Mouse (Mus musculus): ENCODE results near the gene S100a4.
A peak's percentile ranks its signal among the peaks of the same experiment; 100 is the strongest.

S100a4 gene

DNA sequence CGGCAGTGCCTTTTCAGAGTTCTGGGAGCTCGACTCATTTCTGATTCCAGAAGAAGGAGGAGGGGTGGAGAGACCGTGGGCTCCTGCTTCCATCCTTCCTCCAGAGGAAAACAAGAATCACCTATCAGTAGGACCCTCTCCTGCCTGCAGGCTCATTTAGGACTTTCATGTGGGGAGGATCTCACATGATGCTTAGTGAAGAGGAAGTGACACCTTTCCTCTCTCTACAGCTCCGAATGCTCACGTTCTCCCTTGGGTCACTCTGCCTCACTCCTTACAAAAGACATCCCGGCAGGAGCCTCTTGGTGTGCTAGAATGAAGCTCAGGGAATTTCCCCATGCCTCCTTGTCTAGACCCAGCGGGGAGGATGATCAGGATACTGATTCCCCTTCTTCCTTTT is 18.0 kb downstream of the S100a4 start:
- no peak for DNase-seq (ENCODE audit: inconsistent age in 2 of 2, low spot score in 1 of 2)

DNA sequence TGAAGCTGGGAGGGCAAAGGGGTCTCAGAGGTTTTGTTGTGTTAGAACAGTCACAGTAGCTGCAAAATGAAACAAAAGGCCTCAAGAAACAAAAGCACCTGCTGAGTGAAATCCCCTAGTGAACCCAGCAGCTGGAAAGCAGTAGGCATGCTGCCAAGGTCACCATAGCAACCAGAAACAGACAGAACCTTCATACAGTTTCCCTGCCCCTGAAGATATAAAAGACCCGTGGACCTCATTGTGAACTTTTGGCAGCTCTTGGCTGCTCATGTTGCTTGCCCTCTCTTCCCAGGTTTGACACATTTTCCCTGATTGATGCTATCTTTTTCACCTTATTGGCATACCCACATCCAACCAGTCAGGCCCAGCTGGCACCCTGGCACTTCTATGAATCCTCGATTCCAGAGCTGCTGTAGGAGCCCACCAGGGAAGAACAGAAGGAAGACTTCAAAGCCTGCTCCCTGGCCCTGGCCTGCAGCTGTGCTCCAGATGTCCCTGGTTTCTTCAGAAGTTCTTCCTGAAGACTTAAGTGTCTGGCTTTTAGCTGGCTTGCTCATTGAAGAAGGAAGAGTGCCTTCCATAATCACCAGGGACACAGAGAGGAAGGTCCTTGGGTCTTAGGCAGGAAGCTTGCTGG is 20.0 kb downstream of the S100a4 start:
- DNase-seq (ENCODE audit: inconsistent age in 2 of 2, low spot score in 1 of 2): peak; percentile 64 to 84

DNA sequence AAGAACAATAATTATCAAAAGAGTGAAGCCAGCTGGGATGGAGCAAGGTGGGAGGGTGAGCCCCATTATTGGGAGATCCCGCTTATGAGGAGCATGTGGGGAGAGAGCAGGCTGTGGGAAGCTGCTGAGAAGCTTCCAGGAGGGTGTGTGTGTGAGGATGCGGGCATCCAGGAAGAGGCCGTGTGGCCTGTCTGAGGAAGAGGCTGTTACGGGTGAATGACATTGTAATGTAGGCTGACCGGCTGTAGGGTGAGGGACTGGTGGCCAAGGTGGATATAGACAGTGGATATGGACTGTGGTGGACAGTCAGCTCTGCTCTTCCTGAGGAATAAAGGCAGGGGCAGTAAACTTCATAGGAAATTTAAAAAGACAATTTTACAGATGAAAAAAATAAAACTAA is 21.9 kb downstream of the S100a4 start:
- no peak for DNase-seq (ENCODE audit: inconsistent age in 2 of 2, low spot score in 1 of 2)

DNA sequence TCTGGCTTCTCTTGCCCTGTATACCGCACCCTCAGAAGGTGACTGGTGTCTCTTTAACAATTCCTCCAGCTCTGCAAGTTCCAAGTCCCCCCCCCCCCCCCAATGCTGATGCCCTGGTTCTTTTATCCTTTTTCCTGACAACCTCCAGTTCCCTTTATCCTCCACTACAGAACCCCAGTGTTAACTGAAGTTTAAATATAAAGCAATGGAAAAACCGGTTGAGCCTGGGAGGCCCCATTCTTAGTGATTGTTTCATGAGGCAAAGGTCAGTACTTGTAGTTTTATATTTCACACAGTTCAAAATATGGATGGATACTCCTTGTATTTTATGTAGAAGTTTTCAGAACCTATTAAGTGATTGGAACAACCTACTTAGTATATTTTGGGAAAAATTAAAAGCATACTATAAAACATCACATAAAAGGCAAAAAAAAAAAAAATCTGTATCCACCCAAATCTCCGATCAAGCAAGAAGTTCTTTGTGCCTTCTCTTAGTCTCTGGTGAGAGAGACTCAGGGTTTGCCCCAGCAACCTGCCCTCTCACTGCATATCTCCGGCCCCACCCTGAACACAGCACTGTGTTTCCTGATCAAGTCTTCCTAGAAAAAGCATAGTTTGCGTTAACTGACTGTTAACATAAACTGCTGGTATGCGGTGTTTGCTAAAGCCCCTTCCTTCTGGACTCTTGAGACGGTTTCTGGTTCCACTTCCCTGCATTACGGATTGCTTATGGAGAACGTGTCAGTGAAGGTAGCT is 22.9 kb downstream of the S100a4 start:
- no peak for DNase-seq (ENCODE audit: inconsistent age in 2 of 2, low spot score in 1 of 2)

DNA sequence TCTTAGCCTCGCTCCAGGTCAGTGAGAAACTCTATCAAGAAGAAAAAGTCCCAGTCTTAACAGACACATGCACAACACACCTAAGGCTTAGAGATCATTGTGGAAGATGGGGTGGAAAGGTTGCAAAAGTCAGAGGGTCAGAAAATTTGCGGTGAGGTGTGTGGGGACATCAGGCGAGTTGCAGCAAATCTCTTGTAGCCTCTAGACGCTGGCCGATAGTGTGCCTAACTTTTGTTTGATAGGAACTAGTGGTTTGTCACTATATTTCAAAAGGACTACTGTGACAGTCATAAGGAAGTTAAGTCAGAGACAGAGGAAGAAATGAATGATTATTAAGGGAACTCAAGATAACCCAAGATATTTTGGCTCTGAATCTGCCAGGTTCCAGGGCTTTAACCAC is 23.8 kb downstream of the S100a4 start:
- no peak for DNase-seq (ENCODE audit: inconsistent age in 2 of 2, low spot score in 1 of 2)

DNA sequence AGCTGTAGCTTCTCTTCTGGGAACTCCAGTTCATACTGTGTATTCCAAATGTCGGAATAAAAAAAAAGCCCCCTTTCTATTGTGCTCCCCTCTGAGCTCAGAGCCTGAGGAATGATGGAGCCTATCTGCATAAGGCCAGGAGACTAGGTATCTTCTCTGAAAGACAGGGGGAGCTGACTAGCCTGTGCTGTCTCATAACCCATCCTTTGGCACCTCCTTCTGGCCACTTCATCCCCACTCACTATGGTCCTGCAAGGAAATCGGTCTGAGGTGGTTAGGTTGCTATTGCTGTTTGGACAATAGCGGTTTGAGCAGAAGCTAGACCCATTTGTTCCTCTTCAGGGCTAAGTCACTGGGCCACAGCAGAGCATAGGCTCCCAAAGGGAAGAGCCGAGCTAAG is 24.2 kb downstream of the S100a4 start:
- DNase-seq (ENCODE audit: inconsistent age in 2 of 2, low spot score in 1 of 2): peak in 1 of 2 experiments; percentile 39

DNA sequence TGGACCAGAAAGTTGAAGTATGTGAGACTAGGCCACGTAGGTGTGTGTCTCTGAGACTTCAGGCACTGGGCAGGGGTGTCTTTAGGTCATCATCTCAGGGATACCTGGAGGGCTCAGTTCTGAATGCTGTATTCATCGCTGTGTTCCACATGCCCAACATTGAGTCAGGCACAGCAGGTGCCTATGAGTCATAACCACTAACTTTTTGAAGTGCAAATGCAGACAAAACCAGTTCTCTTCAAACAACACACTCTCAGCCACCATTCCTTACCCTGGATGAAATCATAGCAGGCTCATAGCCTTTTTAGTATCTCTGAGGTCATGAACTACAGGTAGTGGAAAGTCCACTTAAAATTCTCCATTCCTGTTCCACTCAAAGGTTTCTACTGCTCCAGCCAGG is 25.7 kb downstream of the S100a4 start:
- no peak for DNase-seq (ENCODE audit: inconsistent age in 2 of 2, low spot score in 1 of 2)

DNA sequence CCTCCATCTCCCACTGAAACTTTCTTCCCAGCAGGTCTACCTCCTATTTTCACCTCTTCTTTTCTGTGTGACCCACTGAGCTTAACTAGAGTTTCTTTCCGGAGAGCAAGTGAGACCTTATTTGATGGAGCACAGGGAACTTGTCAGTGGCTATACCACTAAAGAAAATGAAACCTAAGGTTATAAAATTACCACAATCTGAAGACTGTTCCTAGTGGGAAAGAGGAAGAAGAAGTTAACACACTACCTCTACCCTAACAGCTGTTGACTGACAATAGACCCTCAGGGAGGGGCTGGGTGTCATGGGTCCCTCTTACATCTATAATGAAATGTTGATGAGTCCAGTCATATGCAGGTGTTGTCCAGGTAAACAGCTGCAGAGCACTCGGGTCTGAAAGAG is 28.4 kb downstream of the S100a4 start:
- no peak for DNase-seq (ENCODE audit: inconsistent age in 2 of 2, low spot score in 1 of 2)

DNA sequence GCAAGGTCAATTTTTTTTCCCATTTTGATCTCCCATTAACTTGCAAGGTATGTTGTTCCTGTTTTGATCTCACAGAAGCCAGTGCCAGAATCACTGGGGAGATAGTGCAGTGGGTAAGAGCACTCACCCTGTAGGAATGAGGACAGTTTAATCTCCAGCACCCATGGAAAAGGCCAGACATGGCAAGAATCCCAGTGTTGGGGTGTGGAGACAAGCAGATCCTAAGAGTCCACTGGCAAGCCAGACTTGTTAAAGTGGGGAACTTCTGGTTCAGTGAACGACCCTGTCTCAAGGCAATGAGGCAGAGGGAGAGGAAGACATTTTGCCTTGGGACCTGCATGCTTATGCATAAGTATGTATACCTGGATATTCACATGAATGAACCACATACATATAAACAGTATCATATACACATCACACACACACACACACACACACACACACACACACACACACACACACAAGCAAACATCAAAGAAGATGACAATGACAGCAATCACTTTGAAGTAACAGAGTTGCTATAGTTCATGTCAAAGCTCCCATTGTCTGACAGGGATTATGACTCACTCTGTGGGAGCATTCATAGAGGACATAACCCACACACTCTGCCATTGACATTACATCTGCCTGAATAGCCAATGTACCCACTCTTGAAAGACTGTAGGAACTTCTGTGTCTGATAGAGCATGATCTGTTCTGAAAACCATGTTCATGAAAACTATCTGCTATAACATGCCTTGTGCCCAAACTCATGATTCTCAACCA is 35.1 kb downstream of the S100a4 start:
- DNase-seq (ENCODE audit: inconsistent age in 2 of 2, low spot score in 1 of 2): no peak

DNA sequence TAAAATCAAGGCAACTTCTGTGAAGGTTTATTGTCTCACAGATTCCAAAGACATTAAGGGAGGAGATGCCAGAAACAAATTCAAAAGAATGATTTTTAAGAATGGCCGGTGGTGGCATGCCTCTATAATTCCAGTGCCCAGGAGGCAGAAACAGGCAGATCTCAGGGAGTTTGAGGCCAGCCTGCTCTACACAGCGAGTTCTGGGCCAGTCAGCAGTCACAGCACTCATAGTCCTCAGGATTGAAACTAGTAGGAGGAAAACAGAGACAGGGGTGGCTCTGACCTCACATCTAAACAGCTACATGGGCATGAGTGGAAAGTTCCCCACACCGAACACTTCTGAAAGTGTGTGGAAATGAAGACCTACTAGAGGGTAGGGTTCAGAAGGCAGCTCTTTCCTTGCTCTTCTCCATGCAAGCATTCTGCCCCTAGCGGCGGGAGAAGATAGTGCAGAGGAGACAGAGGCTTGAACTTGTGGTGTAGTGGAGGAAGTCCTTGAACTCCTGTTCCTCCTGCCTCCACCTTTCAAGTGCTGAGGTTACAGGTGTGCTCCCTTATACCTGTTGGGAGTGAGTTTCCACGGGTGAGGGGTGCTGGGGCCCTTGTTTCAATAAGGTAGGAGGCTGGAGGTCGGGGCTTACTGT is 36.1 kb downstream of the S100a4 start:
- peak in 1 of 2 experiments; percentile 54 for DNase-seq (ENCODE audit: inconsistent age in 2 of 2, low spot score in 1 of 2)

DNA sequence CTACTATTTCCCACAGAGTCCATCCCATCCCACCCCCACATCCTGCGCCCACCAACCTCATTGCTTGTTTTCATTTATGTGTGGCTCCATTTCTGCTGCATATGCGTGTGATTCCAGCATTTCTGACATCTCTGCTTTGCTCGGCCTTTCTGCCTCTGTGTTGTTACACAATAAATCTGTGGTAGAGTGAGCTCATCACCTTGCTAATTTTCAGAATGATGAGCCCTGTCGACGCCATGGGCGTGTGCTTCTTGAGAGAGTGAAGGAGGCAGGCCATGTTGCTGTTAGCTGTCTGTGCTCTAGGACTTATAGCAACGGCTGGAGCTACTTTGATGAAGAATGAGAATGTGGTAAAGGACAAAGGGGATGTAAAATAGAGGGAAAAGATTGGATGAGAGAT is 37.4 kb downstream of the S100a4 start:
- no peak for DNase-seq (ENCODE audit: inconsistent age in 2 of 2, low spot score in 1 of 2)

DNA sequence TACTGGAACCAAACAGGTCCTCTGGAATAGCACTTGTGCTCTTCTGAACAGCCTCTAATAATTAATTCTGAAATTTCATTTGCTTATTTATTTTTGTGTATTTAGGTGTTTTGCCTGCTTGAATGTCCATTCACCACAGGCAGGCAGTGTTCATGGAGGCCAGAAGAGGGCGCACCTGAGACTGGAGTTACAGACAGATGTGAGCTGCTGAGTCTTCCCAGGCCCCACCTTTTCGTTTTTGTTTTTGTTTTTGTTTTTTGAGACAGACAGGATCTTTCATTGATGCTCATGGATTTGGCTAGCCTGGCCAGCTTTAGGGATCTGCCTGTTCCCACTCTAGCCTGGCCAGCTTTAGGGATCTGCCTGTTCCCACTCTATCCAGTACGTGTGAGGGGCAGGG is 40.6 kb downstream of the S100a4 start:
- peak; percentile 45 to 80 for DNase-seq (ENCODE audit: inconsistent age in 2 of 2, low spot score in 1 of 2)

DNA sequence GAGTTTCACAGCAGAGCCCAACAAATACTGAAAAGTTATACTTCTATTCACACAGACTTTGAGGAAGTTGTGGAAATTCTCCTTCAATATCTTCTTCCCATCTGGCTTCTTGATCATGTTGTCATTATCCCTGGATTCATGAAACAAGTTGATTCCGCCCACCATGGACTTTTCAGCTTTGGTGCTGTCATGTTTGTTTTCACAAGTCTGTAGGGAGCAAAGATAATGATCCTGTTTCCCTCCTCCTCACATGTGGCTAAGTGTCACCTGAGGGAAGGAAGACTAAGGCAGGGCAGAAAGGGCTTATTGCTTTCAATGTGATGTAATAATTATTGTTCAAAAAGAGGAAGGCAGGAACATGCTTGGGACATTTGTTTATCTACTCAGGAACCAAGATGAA is 43.7 kb downstream of the S100a4 start:
- no peak for DNase-seq (ENCODE audit: inconsistent age in 2 of 2, low spot score in 1 of 2)

DNA sequence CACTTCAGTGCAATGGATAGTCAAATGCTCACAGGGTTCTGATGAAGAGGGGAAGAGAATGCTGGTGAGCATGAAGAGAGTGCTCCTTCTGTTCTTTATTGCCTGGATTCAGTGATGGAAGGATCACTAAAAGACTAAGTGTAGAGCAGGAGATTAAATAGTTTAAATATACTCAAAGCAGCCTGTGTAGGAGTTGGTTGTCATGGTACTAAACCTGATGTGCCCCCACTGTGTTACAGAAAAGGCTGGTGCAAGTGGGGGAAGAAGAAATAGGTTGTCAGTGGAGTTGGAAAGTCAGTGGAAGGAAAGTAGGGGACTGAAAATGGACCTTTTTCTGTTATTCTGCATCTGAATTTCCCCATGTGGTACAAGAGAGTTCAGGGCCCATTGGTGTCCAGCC is 45.4 kb downstream of the S100a4 start:
- DNase-seq (ENCODE audit: inconsistent age in 2 of 2, low spot score in 1 of 2): no peak

DNA sequence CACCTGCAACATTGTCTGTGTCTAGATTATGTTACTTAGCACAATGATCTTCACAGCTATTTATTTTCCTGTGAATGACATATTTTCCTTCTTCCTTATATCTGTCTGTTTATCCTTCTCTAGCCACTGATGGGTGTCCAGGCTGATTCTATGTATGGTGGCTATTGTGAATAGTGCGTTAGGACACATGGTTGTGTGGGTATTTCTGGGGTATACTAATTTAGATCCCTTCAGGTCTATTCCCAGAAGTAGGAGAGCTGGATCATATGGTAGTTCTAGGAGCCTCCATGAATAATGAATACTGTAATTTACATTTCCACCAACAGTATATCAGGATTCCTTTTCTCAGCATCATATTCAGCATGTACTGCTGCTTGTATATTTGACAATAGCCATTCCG is 46.3 kb downstream of the S100a4 start:
- DNase-seq (ENCODE audit: inconsistent age in 2 of 2, low spot score in 1 of 2): no peak

DNA sequence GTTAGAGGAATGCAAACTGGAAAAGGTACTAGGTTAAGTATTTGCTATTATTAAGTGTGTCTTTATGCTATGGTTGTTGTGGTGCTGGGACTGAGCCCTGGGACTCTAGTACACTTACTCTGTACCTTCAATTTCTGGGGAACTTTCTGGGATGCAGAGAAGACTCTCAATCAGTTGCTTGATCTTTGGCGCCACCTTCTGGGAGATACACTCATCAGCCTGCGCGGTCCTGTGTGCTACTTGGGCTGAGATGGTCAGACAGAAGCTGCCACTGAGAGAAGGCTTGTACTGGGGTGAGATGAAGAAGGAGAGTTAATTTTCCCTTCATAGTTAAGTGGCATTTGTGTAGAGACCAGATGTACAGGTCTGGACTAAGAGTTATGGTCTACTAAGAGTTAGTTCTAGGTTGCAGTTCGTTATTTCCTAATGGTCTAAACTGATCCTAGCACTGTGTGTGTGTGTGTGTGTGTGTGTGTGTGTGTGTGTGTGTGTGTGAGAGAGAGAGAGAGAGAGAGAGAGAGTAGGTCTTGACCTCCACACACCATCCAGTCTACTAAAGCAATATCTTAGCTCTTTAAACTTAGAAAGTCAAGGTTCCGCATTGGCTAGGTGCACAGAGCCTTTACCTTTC is 49.4 kb downstream of the S100a4 start:
- peak; percentile 65 to 87 for DNase-seq (ENCODE audit: inconsistent age in 2 of 2, low spot score in 1 of 2)

DNA sequence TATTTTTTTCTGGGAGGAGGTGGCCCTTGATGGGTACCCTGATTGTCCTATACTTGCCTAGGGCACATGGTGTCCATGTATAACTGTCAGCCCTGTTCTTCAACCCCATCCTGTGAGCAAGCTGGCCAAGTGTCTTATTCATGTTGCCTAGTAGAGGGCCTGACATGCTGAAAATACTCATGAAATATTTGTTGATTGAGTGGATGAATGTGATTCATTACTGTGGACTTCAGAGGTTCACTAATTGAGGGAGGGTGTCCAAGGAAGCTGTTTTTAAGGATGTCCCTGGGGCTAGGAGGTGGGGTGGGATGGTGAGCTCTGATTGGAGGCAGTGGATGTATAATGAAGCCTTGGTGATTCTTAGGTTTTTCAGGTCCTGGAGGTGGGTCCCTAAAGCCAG is 50.1 kb downstream of the S100a4 start, which contains the start of gene S100a7a:
Gene S100a7a (plus strand): TSS at position 301 of the 400 bp plus-strand sequence.
- DNase-seq (ENCODE audit: inconsistent age in 2 of 2, low spot score in 1 of 2): no peak
